Mouse (Mus musculus) lung, embryonic 16.5 days (tissue): Measurements from ENCODE around the gene Nudt9. TPM values are rescaled to one million over a fixed set of nuclear protein-coding genes. Genes with fewer than 3 reads are reported as not detected.

Source experiments
- ATAC-seq: fragments of 200-750 bp; cut with Nextera tagmentation; 2 replicates; pipeline ENCODE4 v1.8.0; 2017; ENCODE audit warnings: low read depth, mild to moderate bottlenecking, moderate library complexity
- H3K27ac ChIP-seq: fragments of 300-500 bp; sonication (generic); 2 replicates; pipeline ENCODE4 v1.5.1; 2014; ENCODE audit warnings: mild to moderate bottlenecking, control low read depth, low read length
- H3K27me3 ChIP-seq: fragments of 300-500 bp; sonication (generic); 2 replicates; pipeline ENCODE4 v1.6.1; 2014; ENCODE audit warnings: low read depth, low read length, mixed read lengths; ENCODE audit not compliant: control insufficient read depth, insufficient read depth
- H3K36me3 ChIP-seq: fragments of 300-500 bp; sonication (generic); 2 replicates; pipeline ENCODE4 v1.6.1; 2014; ENCODE audit warnings: low read length; ENCODE audit not compliant: control insufficient read depth, insufficient read depth
- H3K4me1 ChIP-seq: fragments of 300-500 bp; sonication (generic); replicated peaks from 2 replicates; pipeline ENCODE4 v1.6.1; 2014; ENCODE audit warnings: low read length, mixed read lengths; ENCODE audit not compliant: control insufficient read depth, insufficient read depth
- H3K4me2 ChIP-seq: fragments of 300-500 bp; sonication (generic); 2 replicates; pipeline ENCODE4 v1.6.1; 2014; ENCODE audit warnings: low read depth, low read length, control low read depth
- H3K4me3 ChIP-seq: fragments of 300-500 bp; sonication (generic); 2 replicates; pipeline ENCODE4 v1.5.1; 2014; ENCODE audit warnings: mild to moderate bottlenecking, low read length, control low read depth
- H3K9ac ChIP-seq: fragments of 300-500 bp; sonication (generic); 2 replicates; pipeline ENCODE4 v1.6.1; 2014; ENCODE audit warnings: low read length, control low read depth
- H3K9me3 ChIP-seq: fragments of 300-500 bp; sonication (generic); 2 replicates; pipeline ENCODE4 v1.6.1; 2016; ENCODE audit warnings: low read length; ENCODE audit not compliant: control insufficient read depth
- WGBS: fragments of 180-500 bp; shearing (Covaris S2); extraction: QIAGEN DNeasy Blood & Tissue Kit; methylation state at CpG from one replicate; pipeline ENCODE4 v1.1.7; 2014; 5-methylcytosine and 5-hydroxymethylcytosine counted together
- polyA plus RNA-seq: library from polyadenylated mRNA; unstranded; fragments of >200 nt; fragmentation: Nextera tagmentation; extraction: Ambion mirVana; gene quantifications from 2 replicates; pipeline ENCODE4 v1.2.1, GENCODE M21; 2015

The Nudt9 gene
- polyA plus RNA-seq, 1 experiment from 2014 or later, result 58.6 TPM

DNA sequence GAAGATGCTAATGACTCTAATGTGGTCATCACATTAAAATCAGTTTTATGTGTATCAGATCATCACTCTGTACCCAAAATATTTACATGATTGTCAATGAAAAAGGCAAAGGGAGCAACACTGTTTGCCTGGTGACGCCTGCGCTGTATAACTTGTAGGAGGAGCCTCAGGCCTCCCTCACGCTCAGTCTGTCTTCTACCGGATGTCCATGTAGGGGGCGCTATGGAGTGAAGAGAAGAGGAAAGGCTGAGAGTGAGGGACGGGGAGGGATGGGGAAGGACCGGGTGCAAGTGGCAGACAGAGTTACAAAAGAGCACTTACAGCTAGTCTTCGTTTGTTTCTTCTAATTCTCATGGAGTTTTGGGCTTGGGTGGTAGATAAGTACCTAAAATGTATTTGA, 6.8 kb downstream of the Nudt9 start:
- Histone ChIP-seq H3K9ac (no peak overlapping the region), H3K27me3 (no peaks in the 10 kb centered on the region), H3K9me3 (no peaks in the 10 kb centered on the region), H3K36me3 (peaks cover 14% of the 10 kb centered on the region), H3K4me1 (peaks cover 4% of the 10 kb centered on the region; the same call in 1 of the 2 replicates), H3K4me3 (no peak overlapping the region), H3K27ac (no peak overlapping the region), H3K4me2 (no peak overlapping the region)
- no peak for ATAC-seq
- 54% methylated on average over 8 of the region's 8 CpGs for WGBS

DNA sequence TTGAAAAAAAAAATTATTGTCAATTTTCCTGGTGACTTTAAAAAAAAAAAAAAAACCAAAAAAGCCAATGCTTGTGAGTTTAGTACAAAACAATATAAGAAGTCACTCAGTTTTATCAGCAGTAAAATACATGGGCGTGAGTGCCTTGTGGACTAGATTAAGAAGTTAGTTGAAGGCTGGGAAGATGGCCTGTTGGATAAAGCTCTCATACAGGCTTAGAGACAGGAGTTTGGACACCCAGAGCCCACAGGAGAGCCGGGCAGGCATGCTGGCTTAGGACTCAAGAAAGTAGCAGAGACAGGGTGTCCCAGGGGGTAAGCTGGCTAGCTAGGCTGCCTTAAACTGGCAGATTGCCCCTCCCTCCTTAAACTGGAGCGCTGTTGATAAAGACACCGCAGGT, 8.8 kb downstream of the Nudt9 start:
- Histone ChIP-seq H3K9ac (no peak overlapping the region), H3K27me3 (no peaks in the 10 kb centered on the region), H3K4me1 (no peaks in the 10 kb centered on the region), H3K4me3 (no peak overlapping the region), H3K9me3 (no peaks in the 10 kb centered on the region), H3K4me2 (no peak overlapping the region), H3K27ac (no peak overlapping the region), H3K36me3 (peaks cover 17% of the 10 kb centered on the region)
- no peak for ATAC-seq
- 93% methylated on average over 4 of the region's 4 CpGs for WGBS

DNA sequence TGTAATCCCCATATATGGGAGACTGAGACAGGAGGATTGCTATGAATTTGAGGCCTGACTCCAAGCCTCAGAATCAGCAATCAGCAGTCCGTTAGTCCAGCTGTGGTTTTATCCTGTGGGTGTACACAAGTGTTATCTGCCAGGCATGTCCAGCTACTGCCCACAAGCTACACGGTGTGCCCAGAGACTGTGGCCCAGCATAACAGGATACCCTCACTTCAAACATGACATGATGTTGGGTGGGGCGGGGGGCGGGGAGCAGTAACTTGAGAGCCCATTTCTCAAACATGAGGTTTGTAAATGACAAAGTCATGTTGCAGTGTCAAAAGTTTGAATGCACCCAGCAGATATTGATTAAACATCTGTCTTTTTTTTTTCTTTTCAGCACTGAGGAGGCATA, 9.7 kb downstream of the Nudt9 start:
- H3K27me3 ChIP-seq, result no peaks in the 10 kb centered on the region
- H3K4me3 ChIP-seq, result no peak overlapping the region
- WGBS, result 90% methylated on average over 4 of the region's 4 CpGs
- H3K9me3 ChIP-seq, result no peaks in the 10 kb centered on the region
- no peak overlapping the region for H3K9ac ChIP-seq
- ATAC-seq, result no peak
- no peaks in the 10 kb centered on the region for H3K4me1 ChIP-seq
- H3K4me2 ChIP-seq, result no peak overlapping the region
- no peak overlapping the region for H3K27ac ChIP-seq
- peaks cover 13% of the 10 kb centered on the region for H3K36me3 ChIP-seq

DNA sequence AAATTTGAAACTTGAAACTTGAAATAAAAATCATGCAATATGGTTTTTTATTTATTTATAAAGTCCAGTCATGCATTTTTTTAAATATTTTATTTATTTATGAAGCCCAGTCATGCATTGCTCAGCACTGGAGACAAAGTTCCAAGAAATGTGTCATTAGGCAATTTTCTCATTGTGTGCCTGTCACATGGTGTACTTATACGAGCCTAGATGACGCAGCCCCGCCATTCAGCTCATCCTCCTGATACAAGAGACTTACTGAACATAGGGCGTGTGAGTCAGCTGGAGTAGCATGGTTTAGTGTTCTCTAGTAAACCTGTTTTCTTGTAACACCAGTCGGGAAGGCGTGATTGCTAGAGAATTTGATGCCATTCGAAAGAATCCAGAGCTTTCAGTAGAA, 10.2 kb downstream of the Nudt9 start:
- no peak overlapping the region for H3K27ac ChIP-seq
- no peaks in the 10 kb centered on the region for H3K9me3 ChIP-seq
- no peak overlapping the region for H3K4me2 ChIP-seq
- peaks cover 9% of the 10 kb centered on the region for H3K36me3 ChIP-seq
- H3K27me3 ChIP-seq, result no peaks in the 10 kb centered on the region
- no peak for ATAC-seq
- no peaks in the 10 kb centered on the region for H3K4me1 ChIP-seq
- H3K4me3 ChIP-seq, result no peak overlapping the region
- 89% methylated on average over 7 of the region's 7 CpGs for WGBS
- H3K9ac ChIP-seq, result no peak overlapping the region

DNA sequence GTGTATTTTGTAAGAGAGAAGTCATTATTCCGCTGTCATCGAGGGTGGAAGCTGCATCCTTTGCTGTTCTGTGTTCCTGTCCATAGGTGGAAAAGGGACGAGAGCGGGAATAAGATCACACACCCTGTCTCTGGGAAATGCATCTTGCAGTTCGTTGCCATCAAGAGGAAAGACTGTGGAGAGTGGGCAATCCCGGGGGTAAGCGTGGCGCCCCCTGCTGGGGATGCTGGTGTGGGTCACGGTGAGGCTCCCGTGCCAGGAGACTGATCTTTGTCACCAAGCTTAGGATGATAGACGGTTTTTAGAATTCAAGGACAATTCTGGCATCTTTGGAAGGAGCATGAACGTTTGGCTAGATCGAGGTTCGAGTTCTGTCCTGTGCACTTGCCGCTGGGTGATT, 11.9 kb downstream of the Nudt9 start:
- Histone ChIP-seq H3K4me1 (no peaks in the 10 kb centered on the region), H3K27ac (no peak overlapping the region), H3K36me3 (peaks cover 12% of the 10 kb centered on the region), H3K4me3 (no peak overlapping the region), H3K9ac (no peak overlapping the region), H3K4me2 (no peak overlapping the region), H3K9me3 (no peaks in the 10 kb centered on the region), H3K27me3 (no peaks in the 10 kb centered on the region)
- WGBS, result 65% methylated on average over 15 of the region's 15 CpGs
- no peak for ATAC-seq

DNA sequence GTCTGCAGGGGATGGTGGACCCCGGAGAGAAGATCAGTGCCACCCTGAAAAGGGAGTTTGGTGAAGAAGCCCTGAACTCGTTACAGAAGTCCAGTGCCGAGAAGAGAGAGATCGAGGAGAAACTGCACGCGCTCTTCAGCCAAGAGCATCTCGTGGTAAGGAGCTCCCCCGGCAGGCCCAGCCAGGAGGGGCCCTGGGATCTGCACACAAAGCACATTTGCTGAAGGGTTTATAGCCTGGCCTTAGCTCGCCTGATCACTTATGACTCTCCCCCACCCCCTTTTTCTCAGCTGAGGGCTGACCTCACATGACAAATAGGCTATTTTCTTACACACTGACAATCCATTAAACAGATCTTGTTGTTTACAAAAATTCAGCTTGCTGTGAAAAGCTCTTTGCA, 13.5 kb downstream of the Nudt9 start:
- H3K9me3 ChIP-seq, result no peaks in the 10 kb centered on the region
- H3K27ac ChIP-seq, result no peak overlapping the region
- H3K9ac ChIP-seq, result no peak overlapping the region
- no peaks in the 10 kb centered on the region for H3K4me1 ChIP-seq
- no peaks in the 10 kb centered on the region for H3K27me3 ChIP-seq
- no peak overlapping the region for H3K4me3 ChIP-seq
- 72% methylated on average over 9 of the region's 9 CpGs for WGBS
- H3K36me3 ChIP-seq, result peaks cover 17% of the 10 kb centered on the region
- no peak overlapping the region for H3K4me2 ChIP-seq
- ATAC-seq, result no peak

DNA sequence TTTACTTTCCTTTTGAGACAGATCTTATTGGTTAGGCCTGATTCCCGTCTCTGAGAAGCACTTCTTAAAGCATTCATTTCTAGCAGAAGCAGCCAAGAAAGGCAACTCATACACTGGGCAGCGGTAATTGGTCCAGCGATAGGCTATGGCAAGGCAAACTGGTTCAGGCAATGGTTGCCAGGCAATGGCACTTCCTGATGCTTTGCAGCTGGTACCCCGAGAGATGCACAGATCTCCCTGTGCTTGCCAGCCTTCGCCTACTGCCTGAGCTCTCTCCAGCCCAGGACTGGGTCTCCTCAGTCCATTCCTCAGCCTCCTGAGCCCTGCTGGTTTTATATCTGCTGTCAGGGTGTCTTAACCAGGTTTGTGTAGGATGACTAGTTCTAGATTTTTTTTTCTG, 14.3 kb downstream of the Nudt9 start:
- H3K9me3 ChIP-seq, result no peaks in the 10 kb centered on the region
- WGBS, result 91% methylated on average over 5 of the region's 5 CpGs
- H3K4me3 ChIP-seq, result no peak overlapping the region
- ATAC-seq, result no peak
- no peaks in the 10 kb centered on the region for H3K4me1 ChIP-seq
- no peak overlapping the region for H3K9ac ChIP-seq
- no peak overlapping the region for H3K4me2 ChIP-seq
- H3K36me3 ChIP-seq, result peaks cover 20% of the 10 kb centered on the region
- H3K27ac ChIP-seq, result no peak overlapping the region
- no peaks in the 10 kb centered on the region for H3K27me3 ChIP-seq

DNA sequence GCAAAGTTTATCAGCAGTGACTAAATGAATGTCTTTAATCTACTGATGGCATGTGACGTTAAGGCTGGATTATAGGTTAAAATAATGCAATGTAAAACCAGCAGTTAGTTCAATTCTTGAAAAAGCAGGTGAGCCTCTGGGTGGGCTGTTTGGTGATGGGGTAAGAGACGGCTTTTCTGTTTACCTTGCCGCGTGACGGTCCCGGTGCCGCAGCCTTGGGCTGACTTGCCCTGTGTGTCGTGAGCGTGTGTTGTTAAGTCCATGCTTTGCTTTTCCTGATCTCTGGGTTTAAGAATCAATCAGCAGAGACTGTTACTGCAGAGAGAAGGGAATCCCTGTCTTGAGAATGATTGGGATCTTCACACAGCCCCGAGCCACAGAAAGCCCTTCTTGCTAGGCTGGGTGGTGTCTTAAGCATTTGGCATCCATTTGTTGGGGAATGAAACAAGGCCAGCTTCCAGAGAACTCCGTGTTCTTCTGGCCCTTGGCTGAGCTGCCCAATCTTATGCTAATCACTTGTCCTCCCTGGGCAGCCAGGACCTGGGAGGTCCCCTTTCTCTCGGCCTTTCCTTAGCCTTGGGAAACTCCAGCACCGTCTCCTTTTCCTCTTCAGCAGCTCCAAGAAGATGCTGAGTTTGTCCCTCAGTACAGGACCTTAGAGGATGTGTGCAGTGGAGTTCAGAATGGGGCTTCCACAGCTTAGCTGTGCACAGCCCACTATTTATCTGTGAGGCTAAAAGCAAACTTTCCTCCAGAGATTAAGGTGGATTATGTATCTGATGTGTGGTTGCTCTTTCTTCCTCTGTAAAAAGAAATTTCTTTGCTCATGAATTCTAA, 16.0 kb downstream of the Nudt9 start:
- Histone ChIP-seq H3K4me3 (no peak overlapping the region), H3K27me3 (no peaks in the 10 kb centered on the region), H3K9ac (no peak overlapping the region), H3K27ac (no peak overlapping the region), H3K4me1 (no peaks in the 10 kb centered on the region), H3K4me2 (no peak overlapping the region), H3K36me3 (peaks cover 20% of the 10 kb centered on the region), H3K9me3 (no peaks in the 10 kb centered on the region)
- no peak for ATAC-seq
- WGBS, result 81% methylated on average over 13 of the region's 13 CpGs

DNA sequence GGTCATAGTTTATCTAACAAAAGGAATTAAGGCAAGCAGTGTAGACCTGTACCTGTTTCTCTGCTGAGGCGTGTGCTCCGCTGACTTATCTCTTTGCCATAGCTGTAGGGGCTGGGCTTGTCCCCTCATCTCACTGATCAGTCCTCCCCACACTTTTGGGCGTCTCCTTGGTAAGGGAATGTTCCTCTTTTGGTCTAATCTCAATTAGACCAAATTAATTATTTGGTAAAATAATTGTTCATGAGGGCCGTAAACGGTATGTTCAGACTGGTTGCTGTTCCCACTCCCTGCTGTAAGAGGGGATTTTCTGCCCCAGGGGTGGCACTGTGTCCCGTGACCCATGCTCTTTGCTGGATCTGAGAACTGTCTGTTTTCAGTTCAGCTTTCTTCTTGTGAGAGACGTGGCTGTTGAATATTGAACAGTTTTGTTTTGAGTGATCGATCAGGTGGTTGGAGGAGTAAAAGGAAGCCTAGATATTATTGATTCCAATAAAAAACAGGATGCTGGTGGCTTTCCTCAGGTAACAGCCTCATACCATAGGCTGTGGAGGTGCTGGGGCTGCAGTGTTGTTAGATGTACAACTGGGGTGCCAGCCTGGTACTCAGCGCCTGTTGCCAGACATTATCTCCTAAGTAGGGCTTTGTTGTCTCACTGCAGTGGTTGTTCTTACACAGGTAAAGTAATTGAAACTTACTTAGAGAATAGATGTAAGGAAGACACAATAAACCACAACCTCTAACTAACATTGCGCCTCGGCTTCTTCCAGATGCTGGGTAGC, 16.9 kb downstream of the Nudt9 start:
- H3K9me3 ChIP-seq, result no peaks in the 10 kb centered on the region
- peaks cover 20% of the 10 kb centered on the region for H3K36me3 ChIP-seq
- 90% methylated on average over 11 of the region's 11 CpGs for WGBS
- H3K27ac ChIP-seq, result no peak overlapping the region
- H3K4me3 ChIP-seq, result no peak overlapping the region
- no peak for ATAC-seq
- no peaks in the 10 kb centered on the region for H3K4me1 ChIP-seq
- H3K27me3 ChIP-seq, result no peaks in the 10 kb centered on the region
- no peak overlapping the region for H3K9ac ChIP-seq
- H3K4me2 ChIP-seq, result no peak overlapping the region
